Comparison of ENCODE assay signal across 7 mouse cellular contexts in the genomic region with DNA sequence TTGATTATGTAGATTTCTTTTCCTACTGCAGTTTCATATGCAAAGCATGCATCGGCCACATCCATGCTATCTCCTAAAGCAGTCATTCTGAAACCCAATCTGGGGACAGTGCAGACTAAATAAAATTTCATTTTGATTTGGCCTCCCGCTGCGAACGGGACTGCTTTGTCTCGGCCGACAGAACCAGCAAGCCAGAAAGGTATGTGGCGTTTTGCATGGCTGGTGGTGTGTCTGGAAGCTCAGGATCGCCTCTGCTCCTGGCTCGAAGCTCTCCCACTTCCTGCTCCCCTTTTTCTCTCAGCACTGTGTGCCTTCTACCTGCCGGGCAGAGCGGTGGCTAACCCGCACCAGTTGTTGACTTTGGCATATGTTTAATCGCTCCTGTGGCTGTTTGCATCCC.
DNase-seq lines count a peak whose midpoint lies in the region; ATAC-seq and TF ChIP-seq lines count a peak whose summit lies in the region.

No protein-coding gene starts in this region.

- no peaks in the 10 kb centered on the region for H3K27me3 ChIP-seq in hindbrain, embryonic 11.5 days (ENCODE audit: control insufficient read depth, insufficient read depth, low read length)
- H3K27me3 ChIP-seq in limb, embryonic 14.5 days (ENCODE audit: control insufficient read depth, insufficient read depth, low read length): no peaks in the 10 kb centered on the region

- H3K9me3 ChIP-seq in hindbrain, embryonic 11.5 days (ENCODE audit: control insufficient read depth, low read length): no peaks in the 10 kb centered on the region
- no peaks in the 10 kb centered on the region for H3K9me3 ChIP-seq in limb, embryonic 14.5 days (ENCODE audit: control insufficient read depth, low read length)

- 6% methylated on average over 13 of the region's 13 CpGs for WGBS in hindbrain, embryonic 11.5 days
- WGBS in limb, embryonic 14.5 days: 9% methylated on average over 13 of the region's 13 CpGs

- H3K36me3 ChIP-seq in hindbrain, embryonic 11.5 days (ENCODE audit: control insufficient read depth, insufficient read depth, low read length): no peaks in the 10 kb centered on the region
- no peaks in the 10 kb centered on the region for H3K36me3 ChIP-seq in limb, embryonic 14.5 days (ENCODE audit: control insufficient read depth, insufficient read depth, low read length)

- TF ChIP-seq POLR2A in limb, embryonic 14.5 days (IDR thresholded peaks at IDR 0.05; ENCODE audit: borderline replicate concordance, extremely low read depth, insufficient read depth, insufficient read length): no peak

- H3K27ac ChIP-seq in hindbrain, embryonic 11.5 days (ENCODE audit: low read depth, low read length): peak overlapping the region; percentile 75
- no peak overlapping the region for H3K27ac ChIP-seq in limb, embryonic 14.5 days (replicated peaks; ENCODE audit: low read depth, low read length)

- peak overlapping the region; percentile 61 for H3K9ac ChIP-seq in hindbrain, embryonic 11.5 days (ENCODE audit: low read depth, low read length)
- peak overlapping the region; percentile 49 for H3K9ac ChIP-seq in limb, embryonic 14.5 days (ENCODE audit: low read depth, low read length, severe bottlenecking)

- peak overlapping the region; percentile 50 for H3K4me2 ChIP-seq in hindbrain, embryonic 11.5 days (replicated peaks; ENCODE audit: low read depth, low read length)
- peak overlapping the region; percentile 52 for H3K4me2 ChIP-seq in limb, embryonic 14.5 days (replicated peaks; ENCODE audit: low read depth, low read length, severe bottlenecking)

- ATAC-seq in hindbrain, embryonic 11.5 days (ENCODE audit: low FRiP score): no peak; the same call in 1 of the 2 replicates
- ATAC-seq in limb, embryonic 14.5 days (ENCODE audit: low FRiP score, low read depth): no peak

- DNase-seq in ovary, postnatal 36 days (ENCODE audit: low spot score): peak; percentile 10
- no peak for DNase-seq in ovary, adult 18-20 months (ENCODE audit: low spot score)
- DNase-seq in hindbrain, embryonic 11.5 days (ENCODE audit: low spot score): peak; percentile 64
- DNase-seq in limb, embryonic 14.5 days (ENCODE audit: low spot score): no peak
- no peak for DNase-seq in urinary bladder, postnatal 4 days (ENCODE audit: low spot score in 2 of 2)
- no peak for DNase-seq in spleen, postnatal 10 days (ENCODE audit: low spot score in 2 of 2)
- no peak for DNase-seq in gastrocnemius, postnatal 4 days (ENCODE audit: low spot score in 2 of 2)

- peaks cover 14% of the 10 kb centered on the region for H3K4me1 ChIP-seq in hindbrain, embryonic 11.5 days (replicated peaks; ENCODE audit: control insufficient read depth, insufficient read depth, low read length)
- H3K4me1 ChIP-seq in limb, embryonic 14.5 days (ENCODE audit: control insufficient read depth, insufficient read depth, low read length): peaks cover 5% of the 10 kb centered on the region

- H3K4me3 ChIP-seq in hindbrain, embryonic 11.5 days (ENCODE audit: low read depth, low read length): peak overlapping the region; percentile 26
- H3K4me3 ChIP-seq in limb, embryonic 14.5 days (replicated peaks; ENCODE audit: low read length): peak overlapping the region; percentile 22

Comparison
In these comparisons a context has a peak if more than half of its experiments do, and no peak if none do; other contexts are left out.
1. DNase-seq: peak in ovary, postnatal 36 days (single experiment) and hindbrain, embryonic 11.5 days (single experiment); none in ovary, adult 18-20 months (single experiment), limb, embryonic 14.5 days (single experiment), urinary bladder, postnatal 4 days (0 of 2), spleen, postnatal 10 days (0 of 2) and gastrocnemius, postnatal 4 days (0 of 2).